Mouse (Mus musculus) cerebellum, postnatal 36 days (tissue): ENCODE measurements around the gene Fgr.

Source experiments
- DNase-seq, 2 experiments: peaks; one replicate each; pipeline ENCODE4 v3.0.0; 2021 to 2022; ENCODE audit warnings: mixed read lengths in 2 of 2

Fgr gene

DNA sequence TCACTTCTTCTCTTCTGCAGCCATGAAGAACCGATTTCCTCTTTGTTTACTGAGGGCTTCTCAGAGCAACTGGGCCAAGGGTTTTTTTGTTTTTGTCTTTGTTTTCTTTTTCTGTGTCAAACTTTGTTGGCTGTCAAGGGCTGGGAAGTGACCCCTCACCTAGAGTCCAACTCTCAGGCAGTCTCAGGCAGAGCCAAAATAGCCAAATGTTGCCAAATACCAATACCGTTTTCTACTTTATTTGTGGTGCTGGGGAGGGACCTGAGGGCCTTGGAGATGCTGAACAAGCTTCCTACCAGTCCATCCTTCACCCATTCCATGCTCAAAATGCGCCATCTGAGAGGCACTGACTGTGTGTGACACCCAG, 14.2 kb upstream of the Fgr start:
- DNase-seq = no peak

DNA sequence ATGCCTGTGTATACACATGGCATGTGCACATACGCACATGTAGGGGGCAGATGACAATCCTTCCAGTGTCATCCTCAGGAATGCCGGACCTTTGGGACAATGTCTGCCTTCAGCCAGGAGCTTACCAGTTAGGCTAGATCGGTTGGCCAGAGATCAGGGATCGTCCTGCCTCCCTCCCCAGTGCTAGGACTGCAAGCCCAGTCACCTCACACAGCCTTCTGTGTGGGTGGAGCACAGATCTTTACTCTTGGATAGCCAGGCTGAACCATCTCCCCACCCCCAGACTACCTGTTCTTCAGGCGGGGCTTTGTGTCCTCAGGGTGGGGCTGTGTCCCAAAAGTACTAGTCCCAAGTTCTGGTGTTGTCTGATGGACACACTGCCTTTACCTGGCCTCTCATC, 13.6 kb upstream of the Fgr start:
- DNase-seq = no peak

GRCm38 (mm10) chr4:132960864-132961639, 12.8 kb upstream of the Fgr start:
- DNase-seq = no peak

GRCm38 (mm10) chr4:132961866-132962265, 12.0 kb upstream of the Fgr start:
- no peak for DNase-seq

DNA sequence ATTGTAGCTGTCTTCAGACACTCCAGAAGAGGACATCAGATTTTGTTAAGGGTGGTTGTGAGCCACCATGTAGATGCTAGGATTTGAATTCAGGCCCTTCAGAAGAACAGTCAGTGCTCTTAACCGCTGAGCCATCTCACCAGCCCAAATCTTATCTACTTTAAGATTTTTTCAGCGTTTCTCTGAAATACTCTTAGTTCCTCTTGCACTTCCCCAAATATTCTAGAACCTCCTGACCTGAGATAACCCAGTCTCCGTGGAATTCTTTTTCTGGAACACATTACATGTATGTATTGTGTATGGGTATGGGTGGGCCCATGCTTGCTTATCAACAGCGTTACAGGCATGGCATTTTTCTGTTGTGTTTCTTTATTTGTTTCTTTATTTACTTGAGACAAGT, 11.3 kb upstream of the Fgr start:
- DNase-seq = no peak

DNA sequence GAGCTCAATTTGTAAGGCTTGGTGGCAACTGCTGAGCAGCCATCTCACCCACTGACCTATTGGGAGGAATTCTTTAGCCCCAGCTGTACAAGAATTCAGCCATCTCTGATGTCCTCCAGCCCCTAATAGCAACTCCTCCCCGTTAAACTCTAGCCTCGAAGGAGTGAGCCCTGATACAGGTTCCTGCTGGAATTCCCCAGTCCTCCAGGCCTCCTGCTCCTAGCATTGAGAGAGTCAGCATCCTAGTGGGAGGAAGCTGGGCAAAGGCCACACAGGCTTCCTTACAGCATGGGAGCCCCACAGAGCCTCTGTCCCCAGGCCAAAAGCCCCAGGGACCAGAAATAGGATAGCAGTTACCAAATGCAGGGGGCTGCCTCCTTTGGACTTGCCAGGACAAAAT, 10.5 kb upstream of the Fgr start:
- DNase-seq = no peak

DNA sequence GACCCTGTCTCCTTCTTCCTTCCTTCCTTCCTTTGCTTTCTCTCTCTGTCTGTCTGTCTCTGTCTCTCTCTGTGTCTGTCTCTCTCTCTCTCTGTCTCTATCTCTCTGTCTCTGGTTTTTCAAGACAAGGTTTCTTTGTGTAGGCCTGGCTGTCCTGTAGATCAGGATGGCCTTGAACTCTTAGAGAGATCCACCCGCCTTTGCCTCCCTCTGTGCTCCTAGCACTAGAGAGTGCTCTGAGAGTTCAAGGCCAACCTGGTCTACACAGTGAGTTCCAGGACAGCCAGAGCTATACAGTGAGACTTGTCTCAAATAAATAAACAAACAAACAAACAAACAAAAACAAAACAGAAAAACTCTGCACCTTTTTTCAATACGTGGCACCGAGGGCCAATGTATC, 9.8 kb upstream of the Fgr start:
- DNase-seq = no peak

- DNase-seq = no peak
Measured at GRCm38 (mm10) chr4:132964473-132964872, 9.4 kb upstream of the Fgr start.

- no peak for DNase-seq
Measured at GRCm38 (mm10) chr4:132968105-132968938, 5.6 kb upstream of the Fgr start.

- DNase-seq = no peak
Measured at GRCm38 (mm10) chr4:132971601-132972000, 2.3 kb upstream of the Fgr start.

- no peak for DNase-seq
Measured at GRCm38 (mm10) chr4:132972101-132972500, 1.8 kb upstream of the Fgr start.

GRCm38 (mm10) chr4:132972556-132972955, 1.3 kb upstream of the Fgr start:
- DNase-seq = no peak

GRCm38 (mm10) chr4:132973186-132973585, 709 bp upstream of the Fgr start:
- no peak for DNase-seq

DNA sequence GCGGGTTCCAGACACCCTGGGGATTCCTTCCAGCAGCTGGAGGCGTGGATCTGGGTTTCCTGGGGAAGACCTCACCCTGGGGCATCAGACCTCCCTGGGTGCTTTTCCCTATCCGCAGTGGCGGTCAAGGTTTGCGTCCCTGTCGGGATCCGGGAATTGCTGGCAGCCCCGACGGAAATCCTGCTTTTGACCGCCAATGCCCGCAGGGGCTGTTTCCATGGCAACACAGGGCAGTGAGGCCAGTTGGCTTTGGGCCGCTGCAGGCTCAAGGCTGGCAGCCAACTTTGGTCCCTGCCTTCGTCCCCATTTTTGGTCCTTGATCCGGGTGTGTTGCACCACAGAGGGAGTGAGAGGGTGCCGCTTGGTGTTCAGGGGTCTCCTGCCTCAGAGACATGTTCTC, 1.0 kb downstream of the Fgr start:
- peak; percentile 71 to 73 for DNase-seq

- no peak for DNase-seq
Measured at GRCm38 (mm10) chr4:132975791-132976190, 1.9 kb downstream of the Fgr start.

DNA sequence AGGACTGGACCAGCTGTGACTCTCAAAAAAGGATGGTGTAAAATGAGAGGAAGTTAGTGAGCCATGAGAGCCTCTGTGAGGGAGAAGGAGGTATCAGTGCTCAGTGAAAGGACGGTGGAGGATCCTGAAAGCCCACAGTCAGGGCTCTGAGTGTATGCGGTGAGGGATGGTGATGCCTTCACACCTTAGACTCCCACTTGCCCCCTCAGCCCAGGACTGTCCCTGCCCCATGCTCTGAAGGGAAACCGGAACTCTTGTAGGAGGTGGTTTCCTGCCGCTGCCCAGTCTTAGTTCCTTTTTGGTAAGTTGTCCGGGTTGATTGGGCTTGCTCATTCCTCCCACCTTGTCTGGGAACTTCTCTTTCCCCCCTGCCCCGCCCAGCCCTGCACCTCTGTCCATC, 2.8 kb downstream of the Fgr start:
- DNase-seq = no peak

GRCm38 (mm10) chr4:132977597-132977996, 3.7 kb downstream of the Fgr start:
- no peak for DNase-seq

GRCm38 (mm10) chr4:132979186-132979585, 5.3 kb downstream of the Fgr start:
- no peak for DNase-seq

DNA sequence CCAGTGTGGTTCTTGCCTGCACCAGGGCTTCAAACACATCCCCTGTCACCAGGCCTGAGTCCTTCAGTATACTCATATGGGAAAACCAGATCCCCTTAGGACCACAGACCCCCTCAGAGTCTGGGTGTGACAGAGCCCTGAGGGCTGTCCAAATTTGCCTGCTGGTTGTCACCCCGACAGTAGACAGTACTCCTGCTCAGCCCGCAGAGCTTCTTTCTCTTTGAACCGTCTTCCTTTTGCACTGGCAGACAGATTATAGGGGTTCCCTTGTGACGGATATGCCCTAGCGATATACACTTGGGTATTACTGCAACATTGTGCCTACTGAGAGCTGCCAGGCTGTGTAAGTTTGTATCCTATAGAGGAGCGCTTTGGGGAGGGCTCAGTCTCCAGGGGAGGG, 7.7 kb downstream of the Fgr start:
- DNase-seq = no peak

- DNase-seq = no peak
Measured at GRCm38 (mm10) chr4:132982999-132983398, 9.1 kb downstream of the Fgr start.

DNA sequence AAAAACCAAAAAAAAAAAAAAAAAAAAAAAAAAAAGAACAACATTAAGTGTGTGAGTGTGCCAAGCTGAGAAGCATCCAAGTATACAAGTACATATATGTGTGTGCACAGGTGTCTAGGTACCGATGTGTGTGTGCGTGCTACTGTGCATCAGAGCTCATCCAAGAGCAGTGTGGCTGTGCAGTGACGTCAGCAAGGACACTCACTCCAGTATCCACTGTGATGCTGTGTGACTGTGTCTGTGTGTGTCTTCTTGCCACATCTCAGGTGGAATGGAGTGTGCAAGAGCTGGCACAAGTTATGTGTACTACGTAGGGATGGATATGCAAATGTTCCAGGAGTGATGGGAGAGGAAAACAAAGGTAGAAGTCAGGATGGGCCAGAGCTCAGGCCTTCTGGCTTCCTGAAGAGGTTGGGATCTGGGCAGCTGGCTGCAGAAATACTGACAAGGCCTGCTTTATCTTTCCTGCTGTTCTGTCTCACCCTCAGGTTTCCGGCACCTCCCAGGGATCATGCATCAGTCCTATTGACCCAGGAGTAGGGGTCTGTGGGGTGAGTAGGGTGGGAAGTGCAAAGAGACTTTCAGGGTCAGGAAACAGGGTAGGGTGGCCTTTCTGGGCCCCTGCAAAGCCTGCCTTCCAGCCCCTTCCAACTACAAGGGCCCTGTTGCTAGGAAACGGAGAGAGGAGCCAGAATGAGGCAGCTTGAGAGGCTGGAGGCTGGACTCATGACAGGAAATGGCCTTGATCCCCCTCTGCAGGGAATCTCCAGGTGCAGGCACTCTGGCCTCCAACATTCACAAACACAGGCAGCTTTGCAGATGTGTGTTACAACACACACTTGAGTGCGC, 10.0 kb downstream of the Fgr start:
- no peak for DNase-seq

DNA sequence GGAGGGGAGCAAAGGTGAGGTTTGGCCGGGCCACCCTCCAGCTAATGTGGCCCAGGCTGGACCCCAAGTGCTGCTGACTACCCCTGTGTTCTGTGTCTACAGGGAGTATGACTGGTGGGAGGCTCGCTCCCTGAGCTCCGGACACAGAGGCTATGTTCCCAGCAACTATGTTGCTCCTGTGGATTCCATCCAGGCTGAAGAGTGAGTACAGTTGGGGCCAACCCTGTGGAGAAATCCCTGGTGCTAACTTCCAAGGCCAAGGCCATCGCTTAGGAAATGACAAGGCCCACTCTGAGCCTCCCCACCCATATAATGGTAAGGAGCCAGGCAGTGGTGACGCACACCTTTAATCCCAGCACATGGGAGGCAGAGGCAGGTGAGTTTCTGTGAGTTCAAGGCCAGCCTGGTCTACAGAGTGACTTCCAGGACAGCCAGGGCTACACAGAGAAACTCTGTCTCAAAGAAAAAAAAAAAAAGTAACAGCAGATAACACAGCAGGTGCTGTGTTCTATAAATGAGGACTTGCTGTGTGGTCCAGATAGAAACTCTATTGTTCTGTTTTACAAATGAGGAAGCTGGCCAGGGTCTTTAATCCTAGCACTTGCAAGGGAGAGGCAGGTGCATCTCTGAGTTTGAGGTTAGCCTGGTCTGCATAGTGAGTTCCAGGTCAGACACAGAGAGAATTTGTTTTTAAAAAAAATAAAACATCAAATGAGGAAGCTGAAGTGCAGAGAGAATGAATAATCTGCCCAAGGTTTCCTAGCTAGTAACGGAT, 14.9 kb downstream of the Fgr start:
- no peak for DNase-seq

- DNase-seq = no peak
Measured at GRCm38 (mm10) chr4:132993553-132993952, 19.7 kb downstream of the Fgr start.
